Mouse (Mus musculus): ENCODE measurements around the gene Ntm.

Ntm gene

GRCm38 (mm10) chr9:29578226-29578625 lies 384.7 kb downstream of the Ntm start:
- no peak for DNase-seq (ENCODE audit: low read depth)

GRCm38 (mm10) chr9:29576051-29576533 lies 386.8 kb downstream of the Ntm start:
- DNase-seq (ENCODE audit: low read depth): no peak

GRCm38 (mm10) chr9:29574548-29574947 lies 388.4 kb downstream of the Ntm start:
- DNase-seq (ENCODE audit: low read depth): no peak

GRCm38 (mm10) chr9:29568571-29568970 lies 394.4 kb downstream of the Ntm start:
- DNase-seq (ENCODE audit: low read depth): no peak

- no peak for DNase-seq (ENCODE audit: low read depth)
Observed at GRCm38 (mm10) chr9:29562419-29563071, 400.4 kb downstream of the Ntm start.

- no peak for DNase-seq (ENCODE audit: low read depth)
Observed at GRCm38 (mm10) chr9:29558915-29559314, 404.0 kb downstream of the Ntm start.

GRCm38 (mm10) chr9:29550582-29550981 lies 412.4 kb downstream of the Ntm start:
- no peak for DNase-seq (ENCODE audit: low read depth)

- DNase-seq (ENCODE audit: low read depth): no peak
Observed at GRCm38 (mm10) chr9:29550107-29550506, 412.8 kb downstream of the Ntm start.

GRCm38 (mm10) chr9:29536415-29536814 lies 426.5 kb downstream of the Ntm start:
- DNase-seq (ENCODE audit: low read depth): no peak

GRCm38 (mm10) chr9:29534773-29535172 lies 428.2 kb downstream of the Ntm start:
- no peak for DNase-seq (ENCODE audit: low read depth)

- DNase-seq (ENCODE audit: low read depth): no peak
Observed at GRCm38 (mm10) chr9:29534304-29534703, 428.6 kb downstream of the Ntm start.

- DNase-seq (ENCODE audit: low read depth): no peak
Observed at GRCm38 (mm10) chr9:29533556-29533955, 429.4 kb downstream of the Ntm start.

GRCm38 (mm10) chr9:29531147-29531917 lies 431.6 kb downstream of the Ntm start:
- DNase-seq (ENCODE audit: low read depth): no peak

GRCm38 (mm10) chr9:29524109-29524508 lies 438.8 kb downstream of the Ntm start:
- DNase-seq (ENCODE audit: low read depth): no peak

GRCm38 (mm10) chr9:29523221-29523620 lies 439.7 kb downstream of the Ntm start:
- no peak for DNase-seq (ENCODE audit: low read depth)

GRCm38 (mm10) chr9:29519181-29519580 lies 443.8 kb downstream of the Ntm start:
- DNase-seq (ENCODE audit: low read depth): no peak

- no peak for DNase-seq (ENCODE audit: low read depth)
Observed at GRCm38 (mm10) chr9:29516688-29517087, 446.3 kb downstream of the Ntm start.

GRCm38 (mm10) chr9:29514588-29515356 lies 448.2 kb downstream of the Ntm start:
- DNase-seq (ENCODE audit: low read depth): no peak

GRCm38 (mm10) chr9:29496002-29496401 lies 466.9 kb downstream of the Ntm start:
- no peak for DNase-seq (ENCODE audit: low read depth)

- no peak for DNase-seq (ENCODE audit: low read depth)
Observed at GRCm38 (mm10) chr9:29482272-29482671, 480.7 kb downstream of the Ntm start.

GRCm38 (mm10) chr9:29479051-29479450 lies 483.9 kb downstream of the Ntm start:
- no peak for DNase-seq (ENCODE audit: low read depth)

- no peak for DNase-seq (ENCODE audit: low read depth)
Observed at GRCm38 (mm10) chr9:29477219-29477618, 485.7 kb downstream of the Ntm start.

GRCm38 (mm10) chr9:29473418-29473817 lies 489.5 kb downstream of the Ntm start:
- DNase-seq (ENCODE audit: low read depth): no peak
